Mouse (Mus musculus) liver, embryonic 16.5 days (tissue): ENCODE data around the gene Hoxc13. TPM values are rescaled to one million over a fixed set of nuclear protein-coding genes. Genes with fewer than 3 reads are reported as not detected.

Source experiments
- ATAC-seq: fragments of 200-750 bp; cut with Nextera tagmentation; 2 replicates; pipeline ENCODE4 v1.8.0; 2017; ENCODE audit warnings: low read depth, mild to moderate bottlenecking, moderate number of reproducible peaks, moderate library complexity
- H3K27ac ChIP-seq: fragments of 300-500 bp; sonication (generic); 2 replicates; pipeline ENCODE4 v1.5.1; 2014; ENCODE audit warnings: mild to moderate bottlenecking, low read length
- H3K27me3 ChIP-seq: fragments of 300-500 bp; sonication (generic); 2 replicates; pipeline ENCODE4 v1.6.1; 2014; ENCODE audit warnings: low read depth, low read length, mixed read lengths; ENCODE audit not compliant: control insufficient read depth, insufficient read depth
- H3K36me3 ChIP-seq: fragments of 300-500 bp; sonication (generic); 2 replicates; pipeline ENCODE4 v1.6.1; 2014; ENCODE audit warnings: mild to moderate bottlenecking; ENCODE audit not compliant: control insufficient read depth, insufficient read depth
- H3K4me1 ChIP-seq: fragments of 300-500 bp; sonication (generic); 2 replicates; pipeline ENCODE4 v1.6.1; 2014; ENCODE audit warnings: low read depth, low read length, mixed read lengths; ENCODE audit not compliant: control insufficient read depth
- H3K4me2 ChIP-seq: fragments of 300-500 bp; sonication (generic); 2 replicates; pipeline ENCODE4 v1.6.1; 2014; ENCODE audit warnings: low read depth, low read length, mixed read lengths
- H3K4me3 ChIP-seq: fragments of 300-500 bp; sonication (generic); 2 replicates; pipeline ENCODE4 v1.5.1; 2014; ENCODE audit warnings: low read depth, mild to moderate bottlenecking, low read length
- H3K9ac ChIP-seq: fragments of 300-500 bp; sonication (generic); 2 replicates; pipeline ENCODE4 v1.6.1; 2014; ENCODE audit warnings: low read depth, low read length
- H3K9me3 ChIP-seq: fragments of 300-500 bp; sonication (generic); replicated peaks from 2 replicates; pipeline ENCODE4 v1.6.1; 2016; ENCODE audit warnings: low read length; ENCODE audit not compliant: control insufficient read depth
- WGBS: fragments of 180-500 bp; shearing (Covaris S2); extraction: QIAGEN DNeasy Blood & Tissue Kit; methylation state at CpG from one replicate; pipeline ENCODE4 v1.1.7; 2014; ENCODE audit not compliant: insufficient replicate concordance; 5-methylcytosine and 5-hydroxymethylcytosine counted together
- polyA plus RNA-seq: library from polyadenylated mRNA; unstranded; fragments of >200 nt; fragmentation: Nextera tagmentation; extraction: Ambion mirVana; gene quantifications from 2 replicates; pipeline ENCODE4 v1.2.1, GENCODE M21; 2015

Hoxc13 gene
- polyA plus RNA-seq, 1 experiment from 2014 or later, result not detected

- Histone ChIP-seq H3K4me3 (no peak within 1 kb of the TSS), H3K4me2 (no peak within 1 kb of the TSS)
These were observed 46.3 kb downstream of the Hoxc13 start, which contains the start of gene Hoxc5 for GRCm38 (mm10) chr15:102967312-102967510. Hoxc5 (plus strand) TSS chr15:102967443.

GRCm38 (mm10) chr15:102967511-102968397, 46.9 kb downstream of the Hoxc13 start:
- no peak overlapping the region for H3K27ac ChIP-seq
- H3K4me3 ChIP-seq, result no peak overlapping the region
- H3K4me1 ChIP-seq, result no peaks in the 10 kb centered on the region
- 4% methylated on average over 34 of the region's 34 CpGs for WGBS
- no peak overlapping the region for H3K9ac ChIP-seq
- peaks cover 96% of the 10 kb centered on the region for H3K27me3 ChIP-seq
- H3K9me3 ChIP-seq, result no peaks in the 10 kb centered on the region
- ATAC-seq, result no peak
- H3K36me3 ChIP-seq, result no peaks in the 10 kb centered on the region
- H3K4me2 ChIP-seq, result no peak overlapping the region

More at GRCm38 (mm10) chr15:102967312-102967510, 46.3 kb downstream of the Hoxc13 start, which contains the start of gene Hoxc5:
- Histone ChIP-seq H3K27ac (no peak within 1 kb of the TSS), H3K27me3 (peaks cover 96% of the 10 kb centered on the region), H3K36me3 (no peaks in the 10 kb centered on the region), H3K9me3 (no peaks in the 10 kb centered on the region), H3K9ac (no peak within 1 kb of the TSS), H3K4me1 (no peaks in the 10 kb centered on the region)
- ATAC-seq, result no peak
- WGBS, result 2% methylated on average over 12 of the region's 12 CpGs

GRCm38 (mm10) chr15:102969296-102969695, 48.4 kb downstream of the Hoxc13 start:
- ATAC-seq, result no peak
- Histone ChIP-seq H3K36me3 (no peaks in the 10 kb centered on the region), H3K4me1 (no peaks in the 10 kb centered on the region), H3K4me2 (no peak overlapping the region), H3K9me3 (no peaks in the 10 kb centered on the region), H3K9ac (no peak overlapping the region), H3K27ac (no peak overlapping the region), H3K4me3 (no peak overlapping the region), H3K27me3 (peaks cover 96% of the 10 kb centered on the region)
- 8% methylated on average over 1 of the region's 1 CpGs for WGBS

GRCm38 (mm10) chr15:102970740-102971139, 49.8 kb downstream of the Hoxc13 start:
- ATAC-seq, result no peak
- Histone ChIP-seq H3K27me3 (peaks cover 95% of the 10 kb centered on the region), H3K27ac (no peak overlapping the region), H3K36me3 (no peaks in the 10 kb centered on the region), H3K9ac (no peak overlapping the region), H3K9me3 (no peaks in the 10 kb centered on the region), H3K4me3 (no peak overlapping the region), H3K4me2 (no peak overlapping the region), H3K4me1 (no peaks in the 10 kb centered on the region)
- WGBS, result under 1% methylated on average over 12 of the region's 12 CpGs

GRCm38 (mm10) chr15:102972254-102972653, 51.4 kb downstream of the Hoxc13 start:
- H3K4me1 ChIP-seq, result no peaks in the 10 kb centered on the region
- ATAC-seq, result no peak
- 3% methylated on average over 20 of the region's 21 CpGs for WGBS

GRCm38 (mm10) chr15:102972753-102973152, 51.9 kb downstream of the Hoxc13 start:
- Histone ChIP-seq H3K27me3 (peaks cover 95% of the 10 kb centered on the region), H3K4me2 (no peak overlapping the region)
- no peak for ATAC-seq

More at GRCm38 (mm10) chr15:102972254-102972653, 51.4 kb downstream of the Hoxc13 start:
- no peak overlapping the region for H3K4me3 ChIP-seq
- H3K27me3 ChIP-seq, result peaks cover 95% of the 10 kb centered on the region
- no peaks in the 10 kb centered on the region for H3K9me3 ChIP-seq
- H3K4me2 ChIP-seq, result no peak overlapping the region
- no peak overlapping the region for H3K27ac ChIP-seq
- H3K36me3 ChIP-seq, result no peaks in the 10 kb centered on the region
- H3K9ac ChIP-seq, result no peak overlapping the region

GRCm38 (mm10) chr15:102975034-102975433, 54.1 kb downstream of the Hoxc13 start:
- no peak overlapping the region for H3K4me3 ChIP-seq
- no peak for ATAC-seq
- H3K9me3 ChIP-seq, result no peaks in the 10 kb centered on the region
- H3K27me3 ChIP-seq, result peaks cover 97% of the 10 kb centered on the region
- H3K4me1 ChIP-seq, result no peaks in the 10 kb centered on the region
- H3K9ac ChIP-seq, result no peak overlapping the region
- no peaks in the 10 kb centered on the region for H3K36me3 ChIP-seq
- 4% methylated on average over 7 of the region's 7 CpGs for WGBS
- H3K27ac ChIP-seq, result no peak overlapping the region
- H3K4me2 ChIP-seq, result no peak overlapping the region

More at GRCm38 (mm10) chr15:102972753-102973152, 51.9 kb downstream of the Hoxc13 start:
- H3K4me1 ChIP-seq, result no peaks in the 10 kb centered on the region
- H3K9ac ChIP-seq, result no peak overlapping the region
- H3K36me3 ChIP-seq, result no peaks in the 10 kb centered on the region
- no peaks in the 10 kb centered on the region for H3K9me3 ChIP-seq
- 2% methylated on average over 6 of the region's 6 CpGs for WGBS
- H3K27ac ChIP-seq, result no peak overlapping the region
- H3K4me3 ChIP-seq, result no peak overlapping the region

GRCm38 (mm10) chr15:102975688-102976111, 54.8 kb downstream of the Hoxc13 start:
- Histone ChIP-seq H3K36me3 (no peaks in the 10 kb centered on the region), H3K27ac (no peak overlapping the region), H3K27me3 (peaks cover 97% of the 10 kb centered on the region), H3K4me3 (no peak overlapping the region), H3K4me1 (no peaks in the 10 kb centered on the region), H3K4me2 (no peak overlapping the region), H3K9ac (no peak overlapping the region), H3K9me3 (no peaks in the 10 kb centered on the region)
- ATAC-seq, result no peak
- WGBS, result 2% methylated on average over 21 of the region's 21 CpGs

GRCm38 (mm10) chr15:102976171-102976570, 55.3 kb downstream of the Hoxc13 start, which contains the start of gene Hoxc9:
Hoxc9 (plus strand) TSS chr15:102976439.
- no peaks in the 10 kb centered on the region for H3K36me3 ChIP-seq
- peaks cover 97% of the 10 kb centered on the region for H3K27me3 ChIP-seq
- H3K27ac ChIP-seq, result no peak within 1 kb of the TSS
- no peak within 1 kb of the TSS for H3K9ac ChIP-seq
- no peaks in the 10 kb centered on the region for H3K4me1 ChIP-seq
- H3K4me2 ChIP-seq, result peak within 1 kb of the TSS; percentile 8; the same call in 1 of the 2 replicates
- H3K9me3 ChIP-seq, result no peaks in the 10 kb centered on the region
- 1% methylated on average over 17 of the region's 20 CpGs for WGBS
- peak within 1 kb of the TSS; percentile 19; the same call in 1 of the 2 replicates for H3K4me3 ChIP-seq
- no peak for ATAC-seq
